Mouse (Mus musculus): Measurements from ENCODE around the gene Reep3.

- TF ChIP-seq POLR2AphosphoS2 (IDR thresholded peaks at IDR 0.05; ENCODE audit: insufficient read length, low read depth) (no peak), TCF12 (IDR thresholded peaks at IDR 0.05; ENCODE audit: insufficient read depth, poor library complexity, severe bottlenecking) (no peak), MYOD1 (IDR thresholded peaks at IDR 0.05; ENCODE audit: control insufficient read depth in 1 of 3, insufficient read length in 2 of 3, low read depth in 2 of 3) (no peak), E2F4 (IDR thresholded peaks at IDR 0.05; ENCODE audit: insufficient read depth) (no peak), POLR2A (IDR thresholded peaks at IDR 0.05; ENCODE audit: insufficient read length, low read depth) (no peak), MAX (IDR thresholded peaks at IDR 0.05; ENCODE audit: low read depth) (no peak)
These were observed 123.5 kb downstream of the Reep3 start for GRCm38 (mm10) chr10:66973274-66973673.

Measured in myocyte (in vitro differentiated cells).